Mouse (Mus musculus) NIH3T3 (cell line): Measurements from ENCODE around the gene Rad54l2.

Experiments used
- DNase-seq: peaks from one replicate; pipeline ENCODE4 v3.0.0-alpha.2; 2012; ENCODE audit warnings: low read depth

Rad54l2 gene

DNA sequence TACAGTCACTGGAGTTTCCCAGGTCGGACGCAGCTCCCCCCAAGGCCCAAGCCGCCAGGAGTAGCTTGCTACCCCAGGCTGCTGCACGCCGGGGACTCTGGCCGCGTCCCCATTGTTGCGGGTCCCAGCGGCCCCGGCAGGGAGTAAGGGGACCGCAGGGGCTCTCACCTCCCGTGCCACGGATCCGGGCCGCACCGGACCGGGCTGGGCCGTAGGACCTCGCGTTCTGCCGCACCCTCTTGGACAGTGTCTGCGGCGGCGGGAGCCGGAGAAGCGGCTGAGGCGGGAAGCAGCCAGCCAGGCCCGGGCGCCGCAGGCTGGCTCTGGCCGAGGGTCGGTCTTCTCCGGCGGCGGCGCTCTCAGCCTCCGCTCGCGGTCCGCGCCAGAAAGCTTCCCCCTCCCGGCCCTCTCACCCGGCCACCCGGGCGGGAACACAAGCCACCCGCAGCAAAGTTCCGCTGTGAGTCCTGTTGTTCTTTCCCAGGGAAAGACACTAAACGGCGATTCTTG, at the start of gene Rad54l2:
Gene Rad54l2, minus strand, starts transcription at position 383 of the 510 bp plus-strand sequence.
- DNase-seq: peak; percentile 90

DNA sequence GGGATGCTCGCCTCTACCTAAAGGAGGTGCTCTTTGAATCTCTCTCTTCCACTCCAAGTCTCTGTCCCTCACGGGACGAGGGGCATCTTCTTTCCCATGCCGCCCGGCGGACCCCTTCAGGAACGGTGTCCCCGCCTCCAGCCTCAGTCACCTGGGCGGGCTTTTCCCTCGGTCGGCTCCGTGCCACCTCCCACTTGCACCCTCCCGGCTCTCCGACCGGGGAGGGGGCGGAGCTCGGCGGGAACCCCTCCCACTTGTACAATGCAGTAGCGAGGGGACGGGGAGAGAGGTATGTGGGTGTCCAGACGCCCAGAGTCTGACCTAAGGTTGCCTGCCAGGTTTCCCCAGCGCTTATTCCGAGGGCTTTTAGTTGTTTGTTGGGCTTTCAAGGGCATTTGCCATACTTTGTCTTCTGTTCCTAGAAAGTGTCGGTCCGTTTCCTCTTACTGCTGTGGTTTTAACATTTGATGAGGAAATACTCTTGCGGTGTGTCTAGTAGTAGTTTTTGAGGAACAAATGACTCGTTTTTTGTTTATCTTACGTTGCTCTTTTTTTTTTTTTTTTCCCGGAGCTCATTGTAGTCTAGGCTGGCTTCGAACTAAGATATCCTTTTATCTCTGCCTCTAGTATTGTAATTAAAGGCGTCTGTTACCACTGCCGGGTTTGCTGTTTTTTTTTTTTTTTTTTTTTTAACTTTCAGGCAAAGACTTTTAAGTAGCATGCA, 33.5 kb upstream of the Rad54l2 start:
- peak; percentile 92 for DNase-seq

- peak; percentile 98 for DNase-seq
These were observed 32.8 kb upstream of the Rad54l2 start, which contains the start of gene Dcaf1 for GRCm38 (mm10) chr9:106821618-106822380. Gene Dcaf1, plus strand, starts transcription at chr9:106821874.

DNA sequence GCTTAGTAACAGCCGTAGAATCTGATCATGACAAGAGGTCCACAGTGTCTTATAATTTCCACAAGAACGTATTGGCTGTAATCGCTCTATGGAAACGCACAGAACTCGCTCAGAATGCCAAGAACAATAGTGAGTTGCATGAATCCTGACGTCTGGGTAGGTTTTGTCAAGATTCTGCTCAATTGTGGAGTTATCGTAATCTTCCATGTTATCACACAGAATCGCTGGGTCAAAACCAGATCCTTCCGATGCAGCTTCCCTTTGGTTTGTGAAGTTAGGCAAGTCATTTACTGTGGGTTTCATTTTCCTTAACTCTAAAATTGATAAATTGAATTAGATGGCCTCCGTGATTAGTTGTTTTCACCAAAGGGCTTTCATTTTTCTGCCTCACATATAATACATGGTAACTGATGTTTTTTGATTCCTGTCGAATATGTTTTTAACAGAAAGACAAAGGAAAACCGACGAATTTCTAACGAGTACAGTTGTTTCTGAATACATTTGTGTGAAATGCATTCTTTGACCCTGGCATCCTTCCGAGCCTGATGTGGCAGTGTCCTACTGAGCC, 32.1 kb upstream of the Rad54l2 start:
- DNase-seq: peak; percentile 2

DNA sequence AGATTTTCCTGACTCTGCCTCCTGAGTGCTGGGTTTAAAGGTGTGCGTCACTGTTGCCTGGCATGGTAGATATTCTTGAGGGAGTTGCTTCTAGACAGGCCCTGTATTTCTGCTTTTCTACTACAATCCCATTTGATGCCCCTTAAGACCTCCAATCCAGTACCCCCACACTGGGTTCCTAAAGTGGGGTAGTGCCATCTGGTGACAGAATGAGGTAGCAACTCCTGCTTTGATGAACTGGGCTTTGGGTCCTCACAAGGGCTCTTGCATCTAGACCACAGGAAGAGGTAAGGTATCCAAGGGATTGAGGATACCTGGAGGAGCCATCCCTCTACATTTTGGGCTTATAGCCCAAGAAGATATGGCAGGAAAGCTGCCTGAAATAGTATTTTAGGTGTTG, 30.2 kb upstream of the Rad54l2 start:
- peak; percentile 11 for DNase-seq

DNA sequence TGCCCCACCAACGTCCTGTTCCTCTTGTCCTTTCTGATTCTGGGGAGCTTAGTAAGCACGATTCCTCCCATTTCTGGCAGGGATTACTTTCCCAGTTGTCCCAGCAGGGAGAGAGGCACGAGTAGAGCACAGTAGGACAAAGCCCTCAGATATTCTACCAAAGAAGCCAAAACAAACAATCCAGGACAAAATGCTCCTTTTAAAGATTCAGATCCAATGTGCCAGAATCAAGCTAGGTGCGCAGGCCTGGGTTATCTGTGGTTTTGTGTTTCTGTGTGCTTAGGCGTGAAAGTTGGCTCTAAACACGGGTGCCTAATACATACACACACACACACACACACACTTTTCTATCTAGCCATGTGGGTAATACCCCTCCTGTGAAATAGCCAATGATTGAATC, 29.2 kb upstream of the Rad54l2 start:
- no peak for DNase-seq

- no peak for DNase-seq
These were observed 17.5 kb upstream of the Rad54l2 start for GRCm38 (mm10) chr9:106806503-106806902.

- DNase-seq: no peak
These were observed 1.8 kb upstream of the Rad54l2 start for GRCm38 (mm10) chr9:106790831-106791230.

DNA sequence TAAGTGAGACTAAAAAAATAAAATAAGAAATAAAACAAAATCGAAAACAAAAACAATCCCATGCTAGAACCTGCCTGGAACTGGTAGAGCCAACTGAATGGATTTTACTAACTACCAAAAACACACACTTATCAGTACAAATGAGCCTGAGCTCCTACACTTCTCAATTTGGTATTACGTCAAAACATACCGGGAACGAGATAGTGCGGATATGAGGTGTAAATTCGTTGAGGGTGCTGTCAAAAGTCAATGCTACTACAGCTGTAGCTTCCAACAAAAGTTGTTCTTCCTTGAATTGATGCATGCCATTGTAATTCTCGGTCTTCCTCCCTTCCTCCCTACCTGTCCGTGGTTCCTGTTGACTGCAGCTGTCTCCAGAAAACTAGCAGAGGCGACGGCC, 369 bp upstream of the Rad54l2 start:
- no peak for DNase-seq

DNA sequence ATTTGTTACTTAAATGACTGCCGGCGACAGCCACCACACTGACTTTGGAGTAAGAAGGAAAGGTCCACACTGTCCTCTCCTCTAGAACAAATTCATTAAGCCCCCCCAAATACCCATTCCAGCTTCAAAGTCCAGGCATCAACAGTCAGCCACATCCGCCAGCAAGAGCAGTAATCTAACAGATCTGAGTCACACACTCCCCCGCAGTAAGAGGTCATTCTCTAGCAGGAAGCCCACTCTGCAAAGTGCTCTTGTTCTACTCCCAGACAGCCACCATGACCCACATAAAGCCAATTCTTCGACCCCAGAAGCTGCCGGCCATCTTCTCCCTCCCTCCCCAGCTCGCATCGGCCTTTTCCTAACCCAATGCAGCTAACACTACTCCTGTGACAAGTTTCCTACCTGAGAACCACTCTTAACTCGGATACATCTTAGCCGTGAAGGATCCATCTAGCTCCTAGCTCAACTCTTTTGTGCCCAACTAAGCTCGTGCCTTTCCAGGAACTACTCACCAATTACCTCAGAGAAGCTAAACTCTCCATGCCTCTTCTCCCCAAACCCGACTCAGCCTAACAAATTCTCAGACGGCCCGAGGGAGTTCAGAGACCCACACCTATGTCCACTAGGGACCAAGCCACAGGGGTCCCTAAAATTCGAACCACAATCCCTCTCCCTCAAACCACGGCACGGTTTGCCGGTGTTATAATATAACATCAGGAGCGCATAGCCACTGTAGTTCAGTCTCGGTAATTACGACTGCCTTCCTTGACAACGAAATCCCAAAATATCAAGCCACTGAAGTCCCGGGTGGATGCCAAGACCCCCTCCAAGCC, 799 bp downstream of the Rad54l2 start:
- peak; percentile 27 for DNase-seq

GRCm38 (mm10) chr9:106785206-106785605, 3.8 kb downstream of the Rad54l2 start:
- DNase-seq: no peak

DNA sequence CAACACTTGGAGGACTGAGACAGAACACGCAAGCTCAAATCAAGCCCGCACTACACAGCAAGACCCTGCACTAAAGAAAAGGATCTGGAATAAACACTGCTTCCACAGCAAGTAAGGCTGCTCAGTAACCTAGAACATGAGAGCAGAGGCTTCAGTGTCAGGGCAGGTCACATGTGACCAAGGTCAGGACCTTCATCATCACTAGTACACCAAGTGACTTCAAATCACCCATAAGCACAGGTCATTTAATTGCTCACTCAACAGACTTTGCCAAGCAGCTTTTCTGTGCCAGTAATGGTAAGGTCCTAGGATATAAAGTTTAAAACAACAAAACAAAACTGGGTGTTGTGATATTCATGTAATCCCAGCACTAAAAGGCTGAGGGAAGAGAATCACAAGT, 5.4 kb downstream of the Rad54l2 start:
- DNase-seq: no peak

DNA sequence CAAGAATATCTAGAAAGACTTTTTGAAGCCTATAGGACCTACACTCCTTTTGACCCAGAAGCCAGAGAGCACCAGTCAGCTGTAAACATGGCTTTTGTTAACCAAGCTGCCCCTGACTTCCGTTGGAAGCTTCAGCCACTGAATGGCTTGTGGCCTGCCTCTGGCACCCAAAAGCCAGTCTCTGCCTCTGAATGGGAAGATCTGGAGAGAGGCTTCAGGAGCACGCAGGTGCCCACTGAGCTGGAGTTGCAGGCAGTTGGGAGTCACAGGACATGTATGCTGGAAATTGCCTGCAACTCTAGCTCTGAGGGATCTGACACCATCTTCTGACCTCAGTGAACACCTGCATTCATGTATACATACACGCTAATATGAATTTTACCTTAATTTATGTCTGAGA, 8.9 kb downstream of the Rad54l2 start:
- DNase-seq: no peak

DNA sequence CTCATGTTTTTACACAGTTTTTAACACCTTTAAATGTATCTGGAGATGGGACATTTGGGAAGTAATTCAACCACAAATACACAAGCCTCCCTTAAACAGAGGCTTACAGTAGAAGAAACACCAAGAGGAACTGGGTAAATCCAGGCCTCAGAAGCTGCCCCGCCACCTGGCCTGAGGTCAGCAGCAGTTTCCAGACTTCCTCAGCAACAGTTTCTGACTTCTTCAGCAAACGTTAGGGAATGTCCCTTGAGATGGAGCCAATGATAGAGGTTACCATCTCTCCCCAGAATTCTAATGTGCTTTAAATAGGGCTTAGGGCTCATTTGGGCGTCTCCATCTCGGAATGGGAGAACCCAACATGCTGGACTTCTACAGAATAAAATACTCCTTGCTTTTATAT, 10.7 kb downstream of the Rad54l2 start:
- DNase-seq: no peak

DNA sequence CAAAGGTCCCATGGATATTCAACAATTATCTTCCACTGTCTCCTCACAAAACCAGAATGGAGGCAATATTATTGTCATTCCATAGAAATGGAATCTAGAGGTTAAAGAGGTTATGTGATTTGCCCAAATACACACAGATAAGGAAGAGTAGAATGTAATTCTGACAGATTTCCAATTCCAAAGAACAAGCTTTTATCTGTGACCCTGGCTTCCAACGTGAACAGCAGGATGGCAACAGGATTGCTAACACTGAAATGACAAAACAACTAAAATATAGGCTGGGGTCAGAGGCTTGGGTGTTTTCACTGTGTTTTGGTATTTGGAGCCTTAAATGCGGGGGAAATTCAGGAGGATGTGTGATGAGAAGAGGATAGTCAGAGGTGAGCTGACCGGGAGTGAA, 11.6 kb downstream of the Rad54l2 start:
- DNase-seq: no peak

DNA sequence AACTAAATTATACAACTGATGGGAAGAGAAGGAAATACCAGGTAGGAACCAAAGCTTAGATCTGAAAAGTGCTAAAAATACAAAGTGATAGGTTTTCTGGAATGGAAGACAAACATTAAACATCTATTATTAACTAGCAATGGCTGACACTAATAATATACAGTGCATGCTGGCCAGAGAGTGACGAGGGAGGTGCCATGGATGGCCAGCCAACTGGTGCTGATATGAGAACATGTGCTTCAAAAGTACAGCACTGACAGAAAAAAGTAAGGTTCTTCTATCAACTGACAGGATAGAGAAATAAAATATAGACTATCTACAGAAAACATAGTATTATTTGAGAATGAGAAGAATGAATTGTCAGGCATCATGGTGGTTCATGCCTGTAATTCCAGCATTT, 12.9 kb downstream of the Rad54l2 start:
- no peak for DNase-seq

DNA sequence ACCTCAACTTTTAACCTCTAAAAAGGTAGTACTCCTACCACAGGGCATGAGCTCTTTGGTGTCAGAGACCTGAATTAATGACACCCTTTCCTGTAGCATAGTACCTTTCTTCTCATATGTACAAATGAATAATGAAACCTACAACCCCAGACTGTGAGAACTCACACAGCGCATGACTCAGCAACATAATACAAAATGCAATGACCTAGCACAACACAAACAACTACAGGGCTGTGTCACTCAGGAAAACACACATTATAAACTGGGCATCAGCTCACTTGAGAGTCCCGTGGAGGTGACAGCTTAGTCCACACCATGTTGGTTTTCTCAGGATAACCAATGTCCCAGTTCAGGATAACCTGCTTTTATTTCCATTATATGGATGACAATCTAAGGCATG, 17.2 kb downstream of the Rad54l2 start:
- no peak for DNase-seq

DNA sequence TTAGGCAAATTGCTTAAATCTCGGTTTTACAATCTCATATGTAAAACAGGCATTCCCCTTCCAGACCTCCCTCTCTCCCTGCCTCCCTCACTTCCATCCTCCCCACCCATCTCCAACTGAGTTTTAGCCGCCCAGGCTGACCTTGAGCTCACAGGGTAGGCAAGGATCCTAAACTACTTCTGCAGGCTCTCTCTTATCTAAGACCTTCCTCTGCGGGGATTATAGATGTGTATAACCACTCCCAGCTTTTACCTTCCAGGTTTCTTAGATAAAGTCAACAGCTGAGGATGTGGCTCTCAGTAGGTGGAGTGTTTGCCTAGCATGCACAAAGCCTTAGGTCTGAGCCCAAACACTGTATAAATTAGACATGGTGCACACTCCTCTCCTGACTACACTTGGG, 18.8 kb downstream of the Rad54l2 start:
- no peak for DNase-seq

DNA sequence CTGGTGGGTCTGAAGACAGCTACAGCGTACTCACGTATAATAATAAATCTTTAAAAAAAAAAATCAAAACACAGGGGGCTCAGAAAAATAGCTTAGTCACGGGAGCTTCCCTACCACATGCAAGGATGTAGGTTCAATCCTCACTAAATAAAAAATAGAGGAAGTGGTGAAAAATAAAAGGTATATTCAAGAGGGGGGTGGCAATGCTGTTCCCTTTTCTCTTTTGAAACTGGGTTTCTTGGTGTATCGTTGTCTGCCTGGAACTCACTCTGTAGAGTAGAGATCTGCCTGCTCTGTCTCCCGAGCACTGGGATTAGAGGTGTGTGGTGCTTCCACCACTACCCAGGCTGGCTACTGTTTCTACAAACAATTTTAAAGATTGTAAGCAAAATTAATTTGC, 19.2 kb downstream of the Rad54l2 start:
- no peak for DNase-seq

- no peak for DNase-seq
These were observed 32.6 kb downstream of the Rad54l2 start for GRCm38 (mm10) chr9:106756421-106756820.

DNA sequence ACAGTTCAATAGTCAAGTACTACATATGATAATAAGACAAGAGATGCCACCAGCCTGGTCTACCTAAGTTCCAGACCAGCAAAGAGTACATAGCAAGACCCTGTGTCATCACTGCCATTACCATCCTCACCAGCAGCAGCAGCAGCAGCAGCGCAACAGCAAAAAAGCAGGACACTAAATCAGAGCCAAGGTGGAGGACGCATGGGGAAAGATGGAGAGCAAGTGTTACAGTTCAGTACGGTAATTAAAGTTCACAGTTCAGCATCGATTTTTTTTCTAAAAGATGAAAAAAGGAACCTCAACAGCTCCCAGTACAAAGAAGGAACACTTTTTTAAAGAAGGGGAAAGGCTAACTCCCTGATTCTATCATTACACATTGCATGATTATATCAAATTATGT, 33.2 kb downstream of the Rad54l2 start:
- no peak for DNase-seq

GRCm38 (mm10) chr9:106754311-106754710, 34.7 kb downstream of the Rad54l2 start:
- DNase-seq: no peak
